Mouse (Mus musculus) adipose tissue, adult 10 weeks (tissue): ENCODE data around the gene Olfr50. TPM values are rescaled to one million over a fixed set of nuclear protein-coding genes. Genes with fewer than 3 reads are reported as not detected.

Experiments
- polyA plus RNA-seq: library from polyadenylated mRNA; stranded (reverse); fragments of 350-450 nt; fragmentation: Illumina TruSeq; extraction: RNeasy Lipid Tissue Mini Kit (QIAGEN cat#74804); gene quantifications from one replicate; pipeline ENCODE4 v1.2.3, GENCODE M21; 2014; ENCODE audit warnings: low read depth, low replicate concordance

The Olfr50 gene
- not detected for polyA plus RNA-seq

GRCm38 (mm10) chr2:36790238-36790637, at the start of gene Olfr50:
TSS of gene Olfr50 (plus strand) at chr2:36790538.

GRCm38 (mm10) chr2:36783976-36784375, 6.4 kb upstream of the Olfr50 start, which contains the start of gene Olfr348:
TSS of gene Olfr348 (plus strand) at chr2:36784276.

GRCm38 (mm10) chr2:36816932-36817331, 26.6 kb downstream of the Olfr50 start, which contains the start of gene Olfr3:
TSS of gene Olfr3 (minus strand) at chr2:36817032.

GRCm38 (mm10) chr2:36846010-36846409, 55.7 kb downstream of the Olfr50 start, which contains the start of gene Olfr350:
TSS of gene Olfr350 (plus strand) at chr2:36846310.

Other genes with a start within 250 kb of the Olfr50 start
- gene Olfr344, start 223.9 kb upstream of the Olfr50 start, polyA plus RNA-seq = not detected
- not detected for gene Olfr345, start 150.5 kb upstream of the Olfr50 start, polyA plus RNA-seq
- not detected for gene Olfr346, start 104.8 kb upstream of the Olfr50 start, polyA plus RNA-seq
- not detected for gene Olfr347, start 58.6 kb upstream of the Olfr50 start, polyA plus RNA-seq
- gene Olfr348, start 6.3 kb upstream of the Olfr50 start, polyA plus RNA-seq = not detected
- not detected for gene Olfr3, start 26.5 kb downstream of the Olfr50 start, polyA plus RNA-seq
- gene Olfr350, start 55.8 kb downstream of the Olfr50 start, polyA plus RNA-seq = not detected
- not detected for gene Olfr351, start 72.1 kb downstream of the Olfr50 start, polyA plus RNA-seq
- not detected for gene Olfr352, start 77.9 kb downstream of the Olfr50 start, polyA plus RNA-seq
- gene Olfr353, start 102.4 kb downstream of the Olfr50 start, polyA plus RNA-seq = not detected
- not detected for gene Olfr354, start 115.1 kb downstream of the Olfr50 start, polyA plus RNA-seq
- gene Olfr355, start 138.4 kb downstream of the Olfr50 start, polyA plus RNA-seq = not detected
- not detected for gene Olfr356, start 146.6 kb downstream of the Olfr50 start, polyA plus RNA-seq
- gene Olfr357, start 203.3 kb downstream of the Olfr50 start, polyA plus RNA-seq = not detected
- gene Olfr358, start 218.8 kb downstream of the Olfr50 start, polyA plus RNA-seq = not detected